Mouse (Mus musculus) testis, adult 2 months (tissue): Measurements from ENCODE around the gene Gp1bb.

Experiments
- CTCF ChIP-seq: fragments of 200-500 bp; IDR thresholded peaks from 2 replicates; pipeline ENCODE4 v1.5.1; 2012; ENCODE audit warnings: low read depth, mild to moderate bottlenecking, inconsistent platforms, low read length, moderate library complexity; ENCODE audit not compliant: control insufficient read depth, insufficient read depth, insufficient replicate concordance
- POLR2A ChIP-seq: fragments of 200-500 bp; IDR thresholded peaks from 2 replicates; pipeline ENCODE4 v1.6.1; 2012; ENCODE audit warnings: low read depth, mild to moderate bottlenecking, inconsistent platforms, low read length, moderate library complexity; ENCODE audit not compliant: control insufficient read depth

GRCm38 (mm10) chr16:18639382-18639929 is 17.3 kb upstream of the Gp1bb start:
- TF ChIP-seq POLR2A (no peak), CTCF (no peak)
